Mouse (Mus musculus) WW6 (cell line): ENCODE measurements around the gene Calm2.

Source experiments
- DNase-seq: peaks from one replicate; pipeline ENCODE4 v3.0.0-alpha.2; 2013; ENCODE audit warnings: low read depth, low spot score

Gene Calm2

GRCm38 (mm10) chr17:87459750-87460668 lies 13.3 kb upstream of the Calm2 start:
- no peak for DNase-seq

- DNase-seq: no peak
These were observed 12.4 kb upstream of the Calm2 start for GRCm38 (mm10) chr17:87458911-87459749.

- no peak for DNase-seq
These were observed 11.2 kb upstream of the Calm2 start for GRCm38 (mm10) chr17:87457961-87458360.

- DNase-seq: no peak
These were observed 7.4 kb upstream of the Calm2 start for GRCm38 (mm10) chr17:87454121-87454520.

- no peak for DNase-seq
These were observed 6.6 kb upstream of the Calm2 start for GRCm38 (mm10) chr17:87453336-87453735.

GRCm38 (mm10) chr17:87448881-87449280 lies 2.1 kb upstream of the Calm2 start:
- DNase-seq: no peak

GRCm38 (mm10) chr17:87448339-87448738 lies 1.6 kb upstream of the Calm2 start:
- DNase-seq: no peak

GRCm38 (mm10) chr17:87447612-87448200 lies 971 bp upstream of the Calm2 start:
- DNase-seq: no peak

- DNase-seq: peak; percentile 49
These were observed 593 bp downstream of the Calm2 start for GRCm38 (mm10) chr17:87445917-87446766.

GRCm38 (mm10) chr17:87445337-87445916 lies 1.3 kb downstream of the Calm2 start:
- DNase-seq: no peak

- DNase-seq: no peak
These were observed 2.0 kb downstream of the Calm2 start for GRCm38 (mm10) chr17:87444763-87445162.

GRCm38 (mm10) chr17:87441537-87441936 lies 5.2 kb downstream of the Calm2 start:
- DNase-seq: no peak

GRCm38 (mm10) chr17:87439441-87439840 lies 7.3 kb downstream of the Calm2 start:
- DNase-seq: no peak

GRCm38 (mm10) chr17:87433929-87434328 lies 12.8 kb downstream of the Calm2 start:
- no peak for DNase-seq

- no peak for DNase-seq
These were observed 14.0 kb downstream of the Calm2 start for GRCm38 (mm10) chr17:87432743-87433142.

GRCm38 (mm10) chr17:87432314-87432713 lies 14.4 kb downstream of the Calm2 start:
- no peak for DNase-seq

GRCm38 (mm10) chr17:87429431-87429830 lies 17.3 kb downstream of the Calm2 start:
- DNase-seq: no peak

GRCm38 (mm10) chr17:87427511-87427910 lies 19.2 kb downstream of the Calm2 start, which contains the start of gene Stpg4:
Gene Stpg4, minus strand, starts transcription at chr17:87427741.
- no peak for DNase-seq

- DNase-seq: no peak
These were observed 28.7 kb downstream of the Calm2 start for GRCm38 (mm10) chr17:87418082-87418481.

- DNase-seq: no peak
These were observed 40.1 kb downstream of the Calm2 start for GRCm38 (mm10) chr17:87406646-87407045.

- no peak for DNase-seq
These were observed 41.2 kb downstream of the Calm2 start for GRCm38 (mm10) chr17:87405576-87405975.
